Comparison of ENCODE assay signal across 13 mouse cellular contexts in the genomic region with DNA sequence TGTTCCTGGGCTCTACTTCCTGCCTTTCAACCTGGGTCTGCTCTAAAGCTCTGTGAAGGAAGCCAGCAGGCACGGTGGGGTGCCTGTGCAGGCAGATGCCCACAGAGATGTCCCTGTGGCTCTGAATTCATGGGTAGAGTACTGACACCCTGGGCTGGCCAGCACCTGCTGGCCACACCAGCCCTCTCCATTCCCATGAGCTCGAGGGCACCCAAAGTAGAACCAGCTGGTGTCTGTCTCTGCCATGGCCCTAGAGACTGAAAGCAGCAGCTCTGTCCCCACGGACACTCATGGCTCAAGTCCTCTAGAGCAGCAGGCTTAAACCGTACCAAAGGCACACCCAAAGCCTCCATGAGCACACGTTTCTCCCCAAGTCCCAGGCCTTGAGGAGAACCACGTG. TPM values are rescaled to one million over a fixed set of nuclear protein-coding genes. Genes with fewer than 3 reads are reported as not detected.
"Had no signal": no experiment of that assay in that cellular context is flagged by ENCODE, and none has a peak within 500 bp of the region (broad histone marks: within the 10 kb centered on the region; RNA-seq: fewer than 3 reads in every experiment).

No protein-coding gene starts in this region.

- H3K4me2 ChIP-seq: midbrain, embryonic 11.5 days; midbrain, embryonic 15.5 days had no signal

- H3K36me3 ChIP-seq: midbrain, embryonic 15.5 days had no signal

- H3K27me3 ChIP-seq: midbrain, embryonic 15.5 days had no signal

- ATAC-seq: intestine, embryonic 16.5 days; lung, postnatal 0 days; midbrain, embryonic 15.5 days had no signal

- H3K4me3 ChIP-seq: midbrain, embryonic 15.5 days had no signal

- DNase-seq: kidney, adult 8-10 months; kidney, postnatal 25 days; layer of hippocampus, adult 9-11 months; left cerebral cortex, postnatal 4 days; lung, adult 2 months; lung, postnatal 4 days; right cerebral cortex, adult 18-20 months; right cerebral cortex, postnatal 25 days had no signal

- H3K9me3 ChIP-seq: midbrain, embryonic 15.5 days had no signal

- H3K27ac ChIP-seq: midbrain, embryonic 15.5 days had no signal

- H3K9ac ChIP-seq: midbrain, embryonic 15.5 days had no signal

RNA-seq across cellular contexts. Expression of a gene that starts 30.1 kb away (rescaled TPM):
- total RNA-seq: megakaryocyte, adult 5-6 weeks had no signal
